9 mouse cellular contexts compared by ENCODE assay signal in genomic region chr12:111920046-111920445, GRCm38 (mm10). TPM values are rescaled to one million over a fixed set of nuclear protein-coding genes. Genes with fewer than 3 reads are reported as not detected.
A peak's percentile ranks its signal among the peaks of the same experiment; 100 is the strongest.
DNase-seq lines count a peak whose midpoint lies in the region; ATAC-seq and TF ChIP-seq lines count a peak whose summit lies in the region.
"Had no signal": no experiment of that assay in that cellular context is flagged by ENCODE, and none has a peak within 500 bp of the region (broad histone marks: within the 10 kb centered on the region; RNA-seq: fewer than 3 reads in every experiment).

No protein-coding gene starts in this region.

- H3K36me3 ChIP-seq in hindbrain, postnatal 0 days (ENCODE audit: insufficient read depth, low read length) = no peaks in the 10 kb centered on the region
- H3K36me3 ChIP-seq in hindbrain, embryonic 11.5 days (ENCODE audit: control insufficient read depth, insufficient read depth, low read length) = no peaks in the 10 kb centered on the region
- H3K36me3 ChIP-seq in heart, embryonic 16.5 days (ENCODE audit: control insufficient read depth, insufficient read depth) = no peaks in the 10 kb centered on the region
- H3K36me3 ChIP-seq in midbrain, embryonic 11.5 days (ENCODE audit: control insufficient read depth, insufficient read depth, low read length) = no peaks in the 10 kb centered on the region

- no peak overlapping the region for H3K9ac ChIP-seq in hindbrain, postnatal 0 days (replicated peaks; ENCODE audit: low read length)
- H3K9ac ChIP-seq in hindbrain, embryonic 11.5 days (ENCODE audit: low read depth, low read length) = no peak overlapping the region
- H3K9ac ChIP-seq in heart, embryonic 16.5 days (ENCODE audit: low read length) = no peak overlapping the region
- H3K9ac ChIP-seq in midbrain, embryonic 11.5 days (ENCODE audit: low read length) = no peak overlapping the region

- no peaks in the 10 kb centered on the region for H3K4me1 ChIP-seq in hindbrain, postnatal 0 days (ENCODE audit: insufficient read depth, low read length)
- no peaks in the 10 kb centered on the region for H3K4me1 ChIP-seq in hindbrain, embryonic 11.5 days (replicated peaks; ENCODE audit: control insufficient read depth, insufficient read depth, low read length)
- peaks cover 12% of the 10 kb centered on the region for H3K4me1 ChIP-seq in heart, embryonic 16.5 days (ENCODE audit: control insufficient read depth, insufficient read depth, low read length)
- H3K4me1 ChIP-seq in midbrain, embryonic 11.5 days (ENCODE audit: control insufficient read depth, insufficient read depth, low read length) = no peaks in the 10 kb centered on the region

- H3K4me3 ChIP-seq in hindbrain, postnatal 0 days (ENCODE audit: low read length) = no peak overlapping the region
- no peak overlapping the region for H3K4me3 ChIP-seq in hindbrain, embryonic 11.5 days (ENCODE audit: low read depth, low read length)
- H3K4me3 ChIP-seq in heart, embryonic 16.5 days (ENCODE audit: low read length) = no peak overlapping the region
- no peak overlapping the region for H3K4me3 ChIP-seq in midbrain, embryonic 11.5 days (ENCODE audit: low read depth, low read length)

- peak; percentile 74 for ATAC-seq in hindbrain, postnatal 0 days
- no peak for ATAC-seq in hindbrain, embryonic 11.5 days (ENCODE audit: low FRiP score)
- peak; percentile 70 for ATAC-seq in heart, embryonic 16.5 days (replicated peaks; ENCODE audit: extremely low read depth, insufficient read depth, low FRiP score)
- no peak for ATAC-seq in midbrain, embryonic 11.5 days (ENCODE audit: low FRiP score)

- no peaks in the 10 kb centered on the region for H3K9me3 ChIP-seq in hindbrain, postnatal 0 days (ENCODE audit: low read length)
- no peaks in the 10 kb centered on the region for H3K9me3 ChIP-seq in hindbrain, embryonic 11.5 days (ENCODE audit: control insufficient read depth, low read length)
- H3K9me3 ChIP-seq in heart, embryonic 16.5 days (replicated peaks; ENCODE audit: control insufficient read depth, low read length) = no peaks in the 10 kb centered on the region
- no peaks in the 10 kb centered on the region for H3K9me3 ChIP-seq in midbrain, embryonic 11.5 days (ENCODE audit: control insufficient read depth, low read length)

- 33% methylated on average over 9 of the region's 9 CpGs for WGBS in hindbrain, postnatal 0 days
- 49% methylated on average over 9 of the region's 9 CpGs for WGBS in hindbrain, embryonic 11.5 days
- WGBS in heart, embryonic 16.5 days = 25% methylated on average over 9 of the region's 9 CpGs
- 67% methylated on average over 9 of the region's 9 CpGs for WGBS in midbrain, embryonic 11.5 days

- intact Hi-C loops in left cerebral cortex, postnatal 4 days (cut with DNase I) = no loop called here

- no peak overlapping the region for H3K4me2 ChIP-seq in hindbrain, postnatal 0 days (ENCODE audit: low read depth, low read length)
- H3K4me2 ChIP-seq in hindbrain, embryonic 11.5 days (replicated peaks; ENCODE audit: low read depth, low read length) = no peak overlapping the region
- peak overlapping the region; percentile 12; the same call in 1 of the 2 replicates for H3K4me2 ChIP-seq in heart, embryonic 16.5 days (ENCODE audit: low read depth, low read length)
- H3K4me2 ChIP-seq in midbrain, embryonic 11.5 days = no peak overlapping the region

- DNase-seq in hindbrain, postnatal 0 days (ENCODE audit: low spot score) = peak; percentile 76
- DNase-seq in hindbrain, embryonic 11.5 days (ENCODE audit: low spot score) = no peak
- DNase-seq in cerebellum, adult 8-10 months = peak; percentile 68
- DNase-seq in left cerebral cortex, postnatal 4 days = peak; percentile 85
- DNase-seq in midbrain, embryonic 11.5 days (ENCODE audit: low spot score, missing footprints) = no peak
- DNase-seq in kidney, adult 8-10 months = no peak
- DNase-seq: thymus, postnatal 14 days had no signal

- H3K27me3 ChIP-seq in hindbrain, postnatal 0 days (ENCODE audit: insufficient read depth, low read length) = no peaks in the 10 kb centered on the region
- H3K27me3 ChIP-seq in hindbrain, embryonic 11.5 days (ENCODE audit: control insufficient read depth, insufficient read depth, low read length) = no peaks in the 10 kb centered on the region
- no peaks in the 10 kb centered on the region for H3K27me3 ChIP-seq in heart, embryonic 16.5 days (ENCODE audit: control insufficient read depth, insufficient read depth, low read length)
- H3K27me3 ChIP-seq in midbrain, embryonic 11.5 days (ENCODE audit: control insufficient read depth, insufficient read depth, low read length) = no peaks in the 10 kb centered on the region

- peak overlapping the region; percentile 62 for H3K27ac ChIP-seq in hindbrain, postnatal 0 days
- no peak overlapping the region for H3K27ac ChIP-seq in hindbrain, embryonic 11.5 days (ENCODE audit: low read depth, low read length)
- no peak overlapping the region for H3K27ac ChIP-seq in heart, embryonic 16.5 days (ENCODE audit: low read length)
- no peak overlapping the region for H3K27ac ChIP-seq in midbrain, embryonic 11.5 days (ENCODE audit: low read depth, low read length)
- H3K27ac ChIP-seq: macrophage had no signal

- TF ChIP-seq CTCF in hindbrain, postnatal 0 days (IDR thresholded peaks at IDR 0.05; ENCODE audit: low read depth) = no peak

RNA-seq across cellular contexts. Expression of gene Ppp1r13b, which starts 12.1 kb away (rescaled TPM):
- total RNA-seq in hindbrain, postnatal 0 days (2014; rRNA removed) = 54.5 and 57.4 TPM in 2 replicates
- polyA plus RNA-seq in hindbrain, postnatal 0 days (2015; fragmentation: Nextera tagmentation; extraction: Ambion mirVana) = 31.6 and 36.5 TPM in 2 replicates
- 8.3 and 9.5 TPM in 2 replicates for polyA plus RNA-seq in hindbrain, embryonic 11.5 days (2014; fragmentation: Nextera tagmentation; extraction: Ambion mirVana)
- polyA plus RNA-seq in heart, embryonic 16.5 days (2015; fragmentation: Nextera tagmentation; extraction: Ambion mirVana) = 11.2 and 13.6 TPM in 2 replicates
- total RNA-seq in left cerebral cortex, postnatal 4 days (2021) = 10 to 100 TPM; 58.1 to 60.3 TPM
- polyA plus RNA-seq in midbrain, embryonic 11.5 days (2014; fragmentation: Nextera tagmentation; extraction: Ambion mirVana) = 4.9 and 6.3 TPM in 2 replicates

RNA-seq across cellular contexts. Expression of gene Atp5mpl, which starts 46.7 kb away (rescaled TPM):
- total RNA-seq in hindbrain, postnatal 0 days (2014; rRNA removed) = 225 and 251 TPM in 2 replicates
- polyA plus RNA-seq in hindbrain, postnatal 0 days (2015; fragmentation: Nextera tagmentation; extraction: Ambion mirVana) = 1,023 and 1,032 TPM in 2 replicates
- polyA plus RNA-seq in hindbrain, embryonic 11.5 days (2014; fragmentation: Nextera tagmentation; extraction: Ambion mirVana) = 582 and 583 TPM in 2 replicates
- 1,449 and 1,610 TPM in 2 replicates for polyA plus RNA-seq in heart, embryonic 16.5 days (2015; fragmentation: Nextera tagmentation; extraction: Ambion mirVana)
- total RNA-seq in left cerebral cortex, postnatal 4 days (2021) = 100 to 1,000 TPM; 363 to 384 TPM
- polyA plus RNA-seq in midbrain, embryonic 11.5 days (2014; fragmentation: Nextera tagmentation; extraction: Ambion mirVana) = 565 and 627 TPM in 2 replicates

RNA-seq across cellular contexts. Expression of gene Tdrd9, which starts 51.3 kb away (rescaled TPM):
- total RNA-seq in hindbrain, postnatal 0 days (2014; rRNA removed) = 0.07 and 0.68 TPM in 2 replicates
- 0.20 and 0.46 TPM in 2 replicates for polyA plus RNA-seq in hindbrain, postnatal 0 days (2015; fragmentation: Nextera tagmentation; extraction: Ambion mirVana)
- 0.37 and 0.81 TPM in 2 replicates for polyA plus RNA-seq in hindbrain, embryonic 11.5 days (2014; fragmentation: Nextera tagmentation; extraction: Ambion mirVana)
- 0.16 and 0.19 TPM in 2 replicates for polyA plus RNA-seq in heart, embryonic 16.5 days (2015; fragmentation: Nextera tagmentation; extraction: Ambion mirVana)
- total RNA-seq in left cerebral cortex, postnatal 4 days (2021) = under 1 TPM; 0.34 to 0.56 TPM
- polyA plus RNA-seq in midbrain, embryonic 11.5 days (2014; fragmentation: Nextera tagmentation; extraction: Ambion mirVana) = 0.87 and 1.4 TPM in 2 replicates
- polyA plus RNA-seq: macrophage had no signal

Comparison
In these comparisons a context has a peak if more than half of its experiments do, and no peak if none do; other contexts are left out.
1. ATAC-seq: peak in hindbrain, postnatal 0 days (single experiment) and heart, embryonic 16.5 days (single experiment); none in hindbrain, embryonic 11.5 days (single experiment) and midbrain, embryonic 11.5 days (single experiment).
2. DNase-seq: peak in hindbrain, postnatal 0 days (single experiment), cerebellum, adult 8-10 months (single experiment) and left cerebral cortex, postnatal 4 days (single experiment); none in hindbrain, embryonic 11.5 days (single experiment), midbrain, embryonic 11.5 days (single experiment) and kidney, adult 8-10 months (0 of 2).